Mouse (Mus musculus): ENCODE results near the gene Dnajc3. TPM values are rescaled to one million over a fixed set of nuclear protein-coding genes. Genes with fewer than 3 reads are reported as not detected.
"Not testable (repeated sequence)": the region's sequence is repeated elsewhere in the genome, so short reads cannot be mapped to it uniquely, and the experiment has no call there.

The Dnajc3 gene
- polyA plus RNA-seq, 1 experiment from 2014 or later, result 22.5 TPM

DNA sequence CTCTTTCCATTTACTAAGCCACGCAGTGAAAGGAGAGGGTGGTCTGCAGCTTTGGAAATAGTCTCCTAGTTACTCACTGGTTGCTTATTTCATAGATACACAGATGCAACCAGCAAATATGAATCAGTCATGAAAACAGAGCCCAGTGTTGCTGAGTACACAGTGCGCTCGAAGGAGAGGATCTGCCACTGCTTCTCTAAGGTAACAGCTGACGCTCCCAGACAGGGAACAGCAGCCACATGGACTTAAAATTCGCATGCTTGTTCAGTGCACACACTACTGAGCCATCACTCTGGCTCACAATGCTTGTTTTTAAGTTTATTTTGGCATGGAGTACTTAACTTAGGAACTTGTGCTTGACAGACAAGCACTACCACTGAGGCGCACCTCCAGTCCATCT lies 34.5 kb downstream of the Dnajc3 start:
- H3K9me3 ChIP-seq (ENCODE audit: control insufficient read depth, low read length), result no peaks in the 10 kb centered on the region
- no peak overlapping the region for H3K9ac ChIP-seq (ENCODE audit: low read depth, low read length)
- no peaks in the 10 kb centered on the region for H3K27me3 ChIP-seq (replicated peaks; ENCODE audit: control insufficient read depth, insufficient read depth, low read length)
- ATAC-seq, result no peak
- H3K4me1 ChIP-seq (ENCODE audit: control insufficient read depth, insufficient read depth, low read depth, low read length), result no peaks in the 10 kb centered on the region
- 92% methylated on average over 6 of the region's 6 CpGs for WGBS
- no peak overlapping the region for H3K4me2 ChIP-seq (ENCODE audit: low read length)
- no peak overlapping the region for H3K4me3 ChIP-seq (ENCODE audit: low read length)
- H3K36me3 ChIP-seq (ENCODE audit: control insufficient read depth, insufficient read depth, low read length), result peaks cover 27% of the 10 kb centered on the region
- no peak overlapping the region for H3K27ac ChIP-seq (ENCODE audit: low read depth, low read length)

DNA sequence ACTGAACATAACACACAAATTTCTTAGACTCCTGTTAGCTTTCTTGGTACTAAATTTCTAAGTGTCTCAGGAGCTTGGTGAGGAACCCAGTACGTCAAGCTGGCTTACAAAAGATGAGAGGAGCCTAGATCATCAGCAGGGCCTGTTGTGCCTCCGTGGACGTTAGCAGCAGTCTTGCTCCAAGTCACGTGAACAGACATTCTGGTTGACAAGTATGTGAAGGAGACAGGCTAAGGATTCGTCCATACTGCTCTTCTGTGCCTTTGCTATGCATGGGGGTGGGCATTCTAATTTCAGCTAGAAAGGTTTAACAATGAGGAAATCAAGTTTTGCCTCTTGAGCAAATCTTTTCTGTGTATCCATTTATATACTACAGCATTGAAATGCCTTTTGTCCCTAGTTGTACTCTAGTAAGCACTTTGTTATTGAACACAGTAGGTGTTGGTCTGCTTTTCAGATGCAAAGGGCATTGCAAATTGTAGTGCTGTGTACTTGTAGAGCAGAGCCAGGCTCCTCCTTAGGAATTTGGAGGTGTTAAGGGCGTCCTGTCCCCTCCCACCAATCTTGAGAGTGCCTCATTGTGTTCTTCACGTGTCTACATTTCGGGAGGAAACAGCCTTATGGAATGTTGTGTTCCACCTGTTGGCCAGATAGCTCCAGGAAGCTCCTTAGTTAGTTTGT lies 39.5 kb downstream of the Dnajc3 start:
- H3K36me3 ChIP-seq (ENCODE audit: control insufficient read depth, insufficient read depth, low read length), result peaks cover 19% of the 10 kb centered on the region

GRCm38 (mm10) chr14:118979571-118980325 lies 42.0 kb downstream of the Dnajc3 start:
- H3K9me3 ChIP-seq (ENCODE audit: control insufficient read depth, low read length), result no peaks in the 10 kb centered on the region
- H3K27me3 ChIP-seq (replicated peaks; ENCODE audit: control insufficient read depth, insufficient read depth, low read length), result no peaks in the 10 kb centered on the region
- no peak overlapping the region for H3K9ac ChIP-seq (ENCODE audit: low read depth, low read length)
- WGBS, result 80% methylated on average over 7 of the region's 7 CpGs
- H3K4me1 ChIP-seq (ENCODE audit: control insufficient read depth, insufficient read depth, low read depth, low read length), result no peaks in the 10 kb centered on the region
- no peak overlapping the region for H3K27ac ChIP-seq (ENCODE audit: low read depth, low read length)
- H3K36me3 ChIP-seq (ENCODE audit: control insufficient read depth, insufficient read depth, low read length), result peaks cover 17% of the 10 kb centered on the region
- no peak overlapping the region for H3K4me2 ChIP-seq (ENCODE audit: low read length)
- no peak overlapping the region for H3K4me3 ChIP-seq (ENCODE audit: low read length)
- ATAC-seq, result no peak

More for the DNA sequence above, 39.5 kb downstream of the Dnajc3 start:
- H3K9ac ChIP-seq (ENCODE audit: low read depth, low read length), result no peak overlapping the region
- 61% methylated on average over 8 of the region's 8 CpGs for WGBS
- H3K9me3 ChIP-seq (ENCODE audit: control insufficient read depth, low read length), result no peaks in the 10 kb centered on the region
- no peaks in the 10 kb centered on the region for H3K4me1 ChIP-seq (ENCODE audit: control insufficient read depth, insufficient read depth, low read depth, low read length)
- no peak overlapping the region for H3K4me3 ChIP-seq (ENCODE audit: low read length)
- ATAC-seq, result no peak
- H3K4me2 ChIP-seq (ENCODE audit: low read length), result no peak overlapping the region
- no peak overlapping the region for H3K27ac ChIP-seq (ENCODE audit: low read depth, low read length)
- no peaks in the 10 kb centered on the region for H3K27me3 ChIP-seq (replicated peaks; ENCODE audit: control insufficient read depth, insufficient read depth, low read length)

DNA sequence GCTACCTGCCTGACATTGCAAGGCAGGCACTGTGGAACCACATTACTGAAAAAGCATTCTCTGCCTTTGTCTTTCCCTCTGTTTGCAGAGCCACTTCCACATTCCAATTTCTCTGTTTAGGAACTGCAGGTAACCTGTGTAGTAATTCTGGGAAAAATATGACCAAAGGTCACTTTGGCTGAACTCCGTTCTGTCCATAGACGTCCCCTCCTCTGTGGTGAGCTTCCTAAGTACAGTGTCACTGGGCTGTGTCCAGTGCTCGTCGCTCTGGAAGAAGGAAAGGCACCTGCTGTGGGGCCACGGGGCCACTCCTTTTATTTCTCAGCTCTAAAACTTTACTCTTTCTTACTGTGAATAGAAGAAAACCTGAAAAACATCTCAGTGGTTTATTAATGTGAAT lies 42.6 kb downstream of the Dnajc3 start:
- Histone ChIP-seq H3K36me3 (ENCODE audit: control insufficient read depth, insufficient read depth, low read length) (peaks cover 19% of the 10 kb centered on the region), H3K27ac (ENCODE audit: low read depth, low read length) (no peak overlapping the region), H3K9ac (ENCODE audit: low read depth, low read length) (no peak overlapping the region), H3K4me1 (ENCODE audit: control insufficient read depth, insufficient read depth, low read depth, low read length) (no peaks in the 10 kb centered on the region), H3K27me3 (replicated peaks; ENCODE audit: control insufficient read depth, insufficient read depth, low read length) (no peaks in the 10 kb centered on the region), H3K4me2 (ENCODE audit: low read length) (no peak overlapping the region), H3K4me3 (ENCODE audit: low read length) (no peak overlapping the region), H3K9me3 (ENCODE audit: control insufficient read depth, low read length) (no peaks in the 10 kb centered on the region)
- ATAC-seq, result no peak
- 64% methylated on average over 5 of the region's 5 CpGs for WGBS

GRCm38 (mm10) chr14:118980890-118981289 lies 43.1 kb downstream of the Dnajc3 start:
- no peak overlapping the region for H3K4me3 ChIP-seq (ENCODE audit: low read length)
- no peak overlapping the region for H3K4me2 ChIP-seq (ENCODE audit: low read length)
- no peaks in the 10 kb centered on the region for H3K9me3 ChIP-seq (ENCODE audit: control insufficient read depth, low read length)
- WGBS, result 90% methylated on average over 8 of the region's 8 CpGs
- no peaks in the 10 kb centered on the region for H3K27me3 ChIP-seq (replicated peaks; ENCODE audit: control insufficient read depth, insufficient read depth, low read length)
- H3K9ac ChIP-seq (ENCODE audit: low read depth, low read length), result no peak overlapping the region
- no peak for ATAC-seq
- no peak overlapping the region for H3K27ac ChIP-seq (ENCODE audit: low read depth, low read length)
- H3K36me3 ChIP-seq (ENCODE audit: control insufficient read depth, insufficient read depth, low read length), result peaks cover 20% of the 10 kb centered on the region
- no peaks in the 10 kb centered on the region for H3K4me1 ChIP-seq (ENCODE audit: control insufficient read depth, insufficient read depth, low read depth, low read length)

GRCm38 (mm10) chr14:118981711-118982428 lies 44.1 kb downstream of the Dnajc3 start:
- not testable (repeated sequence) for ATAC-seq; H3K9ac ChIP-seq (ENCODE audit: low read depth, low read length); H3K9me3 ChIP-seq (ENCODE audit: control insufficient read depth, low read length); H3K4me2 ChIP-seq (ENCODE audit: low read length); H3K27me3 ChIP-seq (replicated peaks; ENCODE audit: control insufficient read depth, insufficient read depth, low read length); H3K4me3 ChIP-seq (ENCODE audit: low read length); H3K27ac ChIP-seq (ENCODE audit: low read depth, low read length); H3K4me1 ChIP-seq (ENCODE audit: control insufficient read depth, insufficient read depth, low read depth, low read length)
- peaks cover 18% of the 10 kb centered on the region for H3K36me3 ChIP-seq (ENCODE audit: control insufficient read depth, insufficient read depth, low read length)
- 78% methylated on average over 6 of the region's 6 CpGs for WGBS

GRCm38 (mm10) chr14:118982429-118983045 lies 44.8 kb downstream of the Dnajc3 start:
- ATAC-seq; H3K27ac ChIP-seq (ENCODE audit: low read depth, low read length); H3K4me1 ChIP-seq (ENCODE audit: control insufficient read depth, insufficient read depth, low read depth, low read length); H3K4me2 ChIP-seq (ENCODE audit: low read length); H3K9me3 ChIP-seq (ENCODE audit: control insufficient read depth, low read length); H3K27me3 ChIP-seq (replicated peaks; ENCODE audit: control insufficient read depth, insufficient read depth, low read length); H3K4me3 ChIP-seq (ENCODE audit: low read length); H3K9ac ChIP-seq (ENCODE audit: low read depth, low read length): not testable (repeated sequence)
- WGBS, result 70% methylated on average over 8 of the region's 11 CpGs
- peaks cover 14% of the 10 kb centered on the region for H3K36me3 ChIP-seq (ENCODE audit: control insufficient read depth, insufficient read depth, low read length)

- no peak overlapping the region for H3K4me2 ChIP-seq (ENCODE audit: low read length)
- no peak overlapping the region for H3K4me3 ChIP-seq (ENCODE audit: low read length)
- no peaks in the 10 kb centered on the region for H3K9me3 ChIP-seq (ENCODE audit: control insufficient read depth, low read length)
- H3K9ac ChIP-seq (ENCODE audit: low read depth, low read length), result no peak overlapping the region
- H3K27ac ChIP-seq (ENCODE audit: low read depth, low read length), result no peak overlapping the region
- peaks cover 11% of the 10 kb centered on the region for H3K36me3 ChIP-seq (ENCODE audit: control insufficient read depth, insufficient read depth, low read length)
- no peaks in the 10 kb centered on the region for H3K27me3 ChIP-seq (replicated peaks; ENCODE audit: control insufficient read depth, insufficient read depth, low read length)
- no peaks in the 10 kb centered on the region for H3K4me1 ChIP-seq (ENCODE audit: control insufficient read depth, insufficient read depth, low read depth, low read length)
- no peak for ATAC-seq
Measured at GRCm38 (mm10) chr14:118983396-118983795, 45.6 kb downstream of the Dnajc3 start.

- Histone ChIP-seq H3K4me3 (ENCODE audit: low read length) (no peak overlapping the region), H3K9ac (ENCODE audit: low read depth, low read length) (no peak overlapping the region), H3K4me1 (ENCODE audit: control insufficient read depth, insufficient read depth, low read depth, low read length) (no peaks in the 10 kb centered on the region), H3K4me2 (ENCODE audit: low read length) (no peak overlapping the region), H3K27me3 (replicated peaks; ENCODE audit: control insufficient read depth, insufficient read depth, low read length) (no peaks in the 10 kb centered on the region), H3K9me3 (ENCODE audit: control insufficient read depth, low read length) (no peaks in the 10 kb centered on the region), H3K36me3 (ENCODE audit: control insufficient read depth, insufficient read depth, low read length) (peaks cover 9% of the 10 kb centered on the region; the same call in 1 of the 2 replicates), H3K27ac (ENCODE audit: low read depth, low read length) (no peak overlapping the region)
- 85% methylated on average over 4 of the region's 4 CpGs for WGBS
- ATAC-seq, result no peak
Measured at GRCm38 (mm10) chr14:118984161-118984560, 46.4 kb downstream of the Dnajc3 start.

Data from hindbrain, embryonic 16.5 days (tissue).